Mouse (Mus musculus) stomach, postnatal 0 days (tissue): ENCODE results near the gene Magi3. TPM values are rescaled to one million over a fixed set of nuclear protein-coding genes. Genes with fewer than 3 reads are reported as not detected.

Experiments
- ATAC-seq: fragments of 200-750 bp; cut with Nextera tagmentation; 2 replicates; pipeline ENCODE4 v1.8.0; 2017; ENCODE audit not compliant: low FRiP score, low TSS enrichment
- DNase-seq: peaks from one replicate; pipeline ENCODE4 v3.0.0-alpha.2; 2016; ENCODE audit warnings: low spot score
- H3K27ac ChIP-seq: fragments of 300-500 bp; sonication (generic); replicated peaks from 2 replicates; pipeline ENCODE4 v1.5.1; 2014; ENCODE audit warnings: mild to moderate bottlenecking, control low read depth
- H3K27me3 ChIP-seq: fragments of 300-500 bp; sonication (generic); 2 replicates; pipeline ENCODE4 v1.6.1; 2014; ENCODE audit warnings: low read length; ENCODE audit not compliant: control insufficient read depth, insufficient read depth
- H3K36me3 ChIP-seq: fragments of 300-500 bp; sonication (generic); 2 replicates; pipeline ENCODE4 v1.6.1; 2014; ENCODE audit warnings: low read length, mixed read lengths; ENCODE audit not compliant: control insufficient read depth, insufficient read depth
- H3K4me1 ChIP-seq: fragments of 300-500 bp; sonication (generic); replicated peaks from 2 replicates; pipeline ENCODE4 v1.6.1; 2014; ENCODE audit warnings: antibody characterized with exemption; ENCODE audit not compliant: control insufficient read depth, insufficient read depth
- H3K4me2 ChIP-seq: fragments of 300-500 bp; sonication (generic); replicated peaks from 2 replicates; pipeline ENCODE4 v1.6.1; 2014; ENCODE audit warnings: low read depth, mild to moderate bottlenecking, control low read depth, moderate library complexity
- H3K4me3 ChIP-seq: fragments of 300-500 bp; sonication (generic); 2 replicates; pipeline ENCODE4 v1.5.1; 2014; ENCODE audit warnings: low read depth, low read length, control low read depth
- H3K9ac ChIP-seq: fragments of 300-500 bp; sonication (generic); 2 replicates; pipeline ENCODE4 v1.6.1; 2014; ENCODE audit warnings: mild to moderate bottlenecking, low read length, control low read depth, mixed read lengths
- H3K9me3 ChIP-seq: fragments of 300-500 bp; sonication (generic); 2 replicates; pipeline ENCODE4 v1.6.1; 2016; ENCODE audit warnings: low read length; ENCODE audit not compliant: control insufficient read depth
- CTCF ChIP-seq: IDR thresholded peaks from 2 replicates; pipeline ENCODE4 v1.5.1; 2016; ENCODE audit warnings: antibody characterized with exemption, low read depth, mild to moderate bottlenecking, moderate library complexity
- EP300 ChIP-seq: optimal IDR thresholded peaks from 2 replicates; pipeline ENCODE3; 2016; ENCODE audit warnings: antibody characterized with exemption
- WGBS: fragments of 180-500 bp; shearing (Covaris S2); extraction: QIAGEN DNeasy Blood & Tissue Kit; methylation state at CpG from one replicate; pipeline ENCODE4 v1.1.7; 2014; 5-methylcytosine and 5-hydroxymethylcytosine counted together
- polyA plus RNA-seq: library from polyadenylated mRNA; unstranded; fragments of >200 nt; fragmentation: Nextera tagmentation; extraction: Ambion mirVana; gene quantifications from 2 replicates; pipeline ENCODE4 v1.2.1, GENCODE M21; 2015

The Magi3 gene
- polyA plus RNA-seq, 1 experiment from 2014 or later: 3.4 TPM

DNA sequence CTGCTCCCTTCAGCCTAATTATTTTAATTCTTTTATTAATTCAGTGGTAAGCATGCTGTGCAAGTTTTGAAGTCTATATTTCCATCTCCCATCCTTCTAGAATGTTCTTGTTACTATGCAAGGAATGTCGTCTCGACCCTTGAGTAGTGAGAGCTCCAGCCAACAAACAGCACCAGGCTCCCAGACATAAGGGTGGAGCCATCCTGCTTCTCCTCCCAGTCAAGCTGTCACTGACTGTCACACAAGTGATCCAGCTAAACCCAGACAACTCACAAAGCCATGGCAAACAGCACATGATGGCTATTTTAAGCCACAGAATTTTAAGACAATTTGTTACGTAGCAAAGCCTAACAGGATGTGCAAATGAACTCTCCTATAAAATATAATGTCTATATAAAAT is 124.2 kb downstream of the Magi3 start:
- Histone ChIP-seq H3K4me1 (no peaks in the 10 kb centered on the region), H3K9ac (no peak overlapping the region), H3K9me3 (no peaks in the 10 kb centered on the region), H3K36me3 (no peaks in the 10 kb centered on the region), H3K27ac (no peak overlapping the region), H3K27me3 (no peaks in the 10 kb centered on the region), H3K4me3 (no peak overlapping the region), H3K4me2 (no peak overlapping the region)
- WGBS: 56% methylated on average over 3 of the region's 3 CpGs
- DNase-seq (no peak), ATAC-seq (no peak)
- TF ChIP-seq CTCF (no peak), EP300 (no peak)

- H3K36me3 ChIP-seq: no peaks in the 10 kb centered on the region
- H3K4me1 ChIP-seq: no peaks in the 10 kb centered on the region
- H3K4me2 ChIP-seq: no peak overlapping the region
- peak; percentile 48 for TF ChIP-seq CTCF
- no peak for TF ChIP-seq EP300
- H3K9ac ChIP-seq: no peak overlapping the region
- DNase-seq (no peak), ATAC-seq (no peak)
- no peaks in the 10 kb centered on the region for H3K27me3 ChIP-seq
- H3K9me3 ChIP-seq: no peaks in the 10 kb centered on the region
- 74% methylated on average over 1 of the region's 1 CpGs for WGBS
- no peak overlapping the region for H3K27ac ChIP-seq
- H3K4me3 ChIP-seq: no peak overlapping the region
These were observed 125.5 kb downstream of the Magi3 start for GRCm38 (mm10) chr3:104094646-104095045.

GRCm38 (mm10) chr3:104092759-104093158 is 127.4 kb downstream of the Magi3 start:
- Histone ChIP-seq H3K4me2 (no peak overlapping the region), H3K36me3 (no peaks in the 10 kb centered on the region), H3K9ac (no peak overlapping the region), H3K4me1 (no peaks in the 10 kb centered on the region), H3K27me3 (no peaks in the 10 kb centered on the region), H3K27ac (no peak overlapping the region), H3K4me3 (no peak overlapping the region), H3K9me3 (no peaks in the 10 kb centered on the region)
- ATAC-seq (peak; percentile 72), DNase-seq (no peak)
- 58% methylated on average over 5 of the region's 5 CpGs for WGBS
- TF ChIP-seq EP300 (no peak), CTCF (no peak)

GRCm38 (mm10) chr3:104082031-104082430 is 138.1 kb downstream of the Magi3 start:
- TF ChIP-seq EP300: no peak
- no peak for TF ChIP-seq CTCF
- H3K4me2 ChIP-seq: no peak overlapping the region
- no peak overlapping the region for H3K4me3 ChIP-seq
- no peak overlapping the region for H3K27ac ChIP-seq
- ATAC-seq (no peak), DNase-seq (no peak)
- no peak overlapping the region for H3K9ac ChIP-seq
- 67% methylated on average over 1 of the region's 1 CpGs for WGBS
- no peaks in the 10 kb centered on the region for H3K36me3 ChIP-seq
- no peaks in the 10 kb centered on the region for H3K27me3 ChIP-seq
- H3K9me3 ChIP-seq: no peaks in the 10 kb centered on the region
- H3K4me1 ChIP-seq: no peaks in the 10 kb centered on the region

- H3K4me3 ChIP-seq: no peak overlapping the region
- peak; percentile 53 for TF ChIP-seq CTCF
- TF ChIP-seq EP300: no peak
- no peaks in the 10 kb centered on the region for H3K9me3 ChIP-seq
- H3K27me3 ChIP-seq: no peaks in the 10 kb centered on the region
- H3K4me2 ChIP-seq: no peak overlapping the region
- H3K4me1 ChIP-seq: no peaks in the 10 kb centered on the region
- no peak for DNase-seq
- H3K36me3 ChIP-seq: no peaks in the 10 kb centered on the region
- H3K9ac ChIP-seq: no peak overlapping the region
- H3K27ac ChIP-seq: no peak overlapping the region
- ATAC-seq: no peak
These were observed 141.4 kb downstream of the Magi3 start for GRCm38 (mm10) chr3:104078725-104079124.

DNA sequence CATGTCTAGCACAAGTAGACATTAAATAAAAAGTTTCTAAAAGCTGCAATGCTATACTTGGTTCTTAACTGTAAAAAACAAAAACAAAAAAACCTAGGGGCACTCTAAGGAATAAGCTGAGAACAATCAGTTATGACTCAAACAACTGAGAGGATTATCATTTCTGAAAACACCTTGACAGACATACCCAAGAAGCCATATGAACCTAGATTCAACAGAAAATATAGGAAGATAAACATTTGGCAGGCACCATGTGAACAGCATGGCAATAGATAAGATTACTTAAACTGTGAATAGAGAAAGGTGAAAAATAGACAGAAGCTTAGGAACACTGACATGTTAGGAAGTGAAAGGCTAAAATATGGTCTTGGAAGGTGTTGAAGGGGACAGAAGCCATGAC is 150.8 kb downstream of the Magi3 start:
- H3K4me3 ChIP-seq: no peak overlapping the region
- ATAC-seq: no peak
- H3K4me2 ChIP-seq: no peak overlapping the region
- H3K9ac ChIP-seq: no peak overlapping the region
- no peak for DNase-seq
- H3K27me3 ChIP-seq: no peaks in the 10 kb centered on the region
- no peaks in the 10 kb centered on the region for H3K4me1 ChIP-seq
- TF ChIP-seq CTCF: no peak
- no peak for TF ChIP-seq EP300
- no peaks in the 10 kb centered on the region for H3K36me3 ChIP-seq
- H3K9me3 ChIP-seq: no peaks in the 10 kb centered on the region
- no peak overlapping the region for H3K27ac ChIP-seq
